Mouse (Mus musculus): ENCODE data around the gene Mdga1.

- no peak for TF ChIP-seq POLR2A (IDR thresholded peaks at IDR 0.05; ENCODE audit: insufficient read length, low read depth)
- TF ChIP-seq MAX (IDR thresholded peaks at IDR 0.05; ENCODE audit: low read depth), result no peak
- no peak for TF ChIP-seq CEBPB (IDR thresholded peaks at IDR 0.05; ENCODE audit: insufficient read depth, poor library complexity, severe bottlenecking)
- TF ChIP-seq REST (IDR thresholded peaks at IDR 0.05; ENCODE audit: insufficient read depth, insufficient read length), result no peak
Observed at GRCm38 (mm10) chr17:29813328-29813727, 156.6 kb downstream of the Mdga1 start.
